Mouse (Mus musculus): ENCODE results near the gene Edc4. TPM values are rescaled to one million over a fixed set of nuclear protein-coding genes. Genes with fewer than 3 reads are reported as not detected.

The Edc4 gene
- total RNA-seq (2023; ENCODE audit: inconsistent age) = 74.7 to 93.2 TPM (median 78.6 TPM) in 4 replicates

DNA sequence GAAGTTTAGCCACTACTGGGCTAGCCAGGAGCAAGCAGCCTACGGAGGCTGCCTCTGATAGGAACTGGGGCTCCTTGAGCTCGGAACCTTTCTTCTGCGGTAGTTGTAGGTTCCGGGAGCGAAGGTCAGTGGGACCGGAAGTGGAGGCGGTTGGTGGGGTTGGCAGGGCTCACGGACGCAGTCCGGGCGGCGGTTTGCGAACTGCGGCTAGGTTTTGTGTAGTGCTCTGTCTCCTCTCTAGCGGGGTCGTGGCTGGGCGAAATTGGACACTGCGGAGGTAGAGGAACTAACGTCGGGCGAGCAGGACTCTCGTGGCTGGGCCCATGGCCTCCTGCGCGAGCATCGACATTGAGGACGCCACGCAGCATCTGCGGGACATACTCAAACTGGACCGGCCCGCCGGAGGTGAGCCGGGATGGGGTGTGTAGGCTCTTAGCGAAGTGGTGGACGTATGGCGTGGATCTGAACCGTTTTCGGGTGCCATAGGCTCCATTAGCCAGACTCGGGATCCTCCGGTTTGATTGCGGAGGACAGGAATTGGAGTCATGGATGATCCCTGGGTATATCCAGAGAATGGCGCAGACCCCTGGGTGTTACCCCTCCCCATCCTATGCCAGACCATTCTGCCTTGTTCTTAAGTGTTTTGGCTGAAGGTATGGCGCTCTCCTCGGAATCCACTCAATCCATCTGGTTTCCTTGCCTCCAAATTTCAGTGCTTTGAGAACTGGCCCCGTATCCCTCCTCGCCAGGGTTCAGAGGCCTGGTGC is at the start of gene Edc4:
TSS of gene Edc4 (plus strand) at position 128 of the 767 bp plus-strand sequence.

DNA sequence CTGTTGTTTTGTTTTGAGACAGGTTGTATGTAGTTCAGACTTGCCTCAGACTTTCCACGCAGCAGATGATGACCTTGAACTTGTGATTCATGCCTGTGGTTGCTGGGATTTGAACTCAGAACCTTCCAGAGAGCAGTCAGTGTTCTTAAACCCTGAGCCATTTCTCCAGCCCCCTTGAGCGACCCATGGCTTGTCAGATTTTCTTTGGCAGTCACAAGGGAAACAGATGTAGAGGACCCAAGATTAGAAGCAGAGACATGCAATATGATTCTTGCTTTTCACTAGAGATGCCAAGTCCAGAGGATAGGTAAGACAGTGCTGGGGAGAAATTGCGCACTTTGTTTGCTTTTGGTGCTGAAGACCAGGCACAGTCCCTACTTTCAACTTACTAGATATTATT is 27.5 kb upstream of the Edc4 start, which contains the start of gene Cenpt:
TSS of gene Cenpt (minus strand) at position 101 of the 400 bp plus-strand sequence.

DNA sequence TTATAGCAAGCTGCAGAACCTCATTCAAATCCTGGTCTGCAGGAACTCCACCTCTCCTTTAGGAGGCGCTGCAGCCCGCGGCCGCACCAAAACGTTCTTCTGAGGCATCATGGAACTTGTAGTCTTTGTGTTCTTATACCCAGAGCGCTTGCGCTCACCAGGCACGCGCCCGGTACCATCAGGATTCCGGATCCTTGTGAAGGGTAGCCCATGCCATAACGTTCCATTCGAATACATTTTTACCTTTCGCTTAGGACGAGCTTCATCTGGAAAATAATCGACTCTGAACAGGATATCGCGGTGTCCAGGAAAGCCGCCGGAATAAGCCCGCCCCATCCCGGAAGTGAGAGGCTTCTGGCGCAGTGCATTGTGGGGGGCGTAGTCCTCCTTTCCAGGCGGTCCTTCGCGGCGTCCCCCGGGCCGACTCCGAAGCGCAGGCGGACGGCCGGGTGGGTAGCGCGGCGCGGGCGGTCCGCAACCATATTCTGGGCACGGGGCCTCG is 25.9 kb upstream of the Edc4 start, which contains the start of gene Thap11:
TSS of gene Thap11 (plus strand) at position 418 of the 502 bp plus-strand sequence.

DNA sequence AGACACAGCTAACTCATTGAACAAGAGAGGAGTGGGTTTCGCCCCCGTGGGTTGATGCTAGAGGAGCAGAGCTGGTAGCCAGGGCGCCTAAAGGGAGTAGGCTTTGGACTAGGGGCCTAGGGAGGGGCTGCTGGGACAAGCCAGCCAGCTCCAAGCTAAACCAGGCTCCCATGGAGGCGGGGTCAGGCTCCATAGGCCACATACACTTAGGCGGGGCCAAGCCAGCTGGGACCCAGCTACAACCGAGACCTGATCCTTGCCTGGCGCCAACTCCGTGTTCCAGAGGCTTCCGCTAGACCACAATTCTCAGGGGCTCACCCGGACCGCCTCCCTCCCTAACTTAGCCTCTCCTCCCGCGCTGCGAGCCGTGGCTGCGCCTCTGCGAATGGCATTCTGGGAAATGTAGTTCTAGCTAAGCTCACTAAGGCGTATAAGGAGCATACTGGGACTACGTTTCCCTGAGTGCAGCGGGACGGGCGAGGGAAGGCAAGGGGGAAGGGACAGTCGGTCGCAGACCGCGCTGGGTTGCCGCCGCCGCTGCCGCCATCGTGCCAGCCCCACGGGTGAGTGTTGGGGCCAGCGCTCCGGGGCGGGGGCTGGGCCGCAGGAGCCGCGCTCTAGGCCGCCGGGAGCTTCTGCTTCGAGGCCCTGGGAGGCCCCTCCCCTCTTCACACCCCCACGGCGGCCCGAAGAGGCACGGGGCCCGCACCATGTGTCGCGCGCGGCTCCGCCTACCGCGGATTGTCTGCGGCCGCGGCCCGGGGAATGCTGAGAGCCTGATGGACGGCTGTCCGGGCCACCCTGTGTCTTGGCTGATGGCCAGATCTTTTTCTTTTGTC is 20.3 kb upstream of the Edc4 start, which contains the start of gene Nutf2:
TSS of gene Nutf2 (plus strand) at position 438 of the 839 bp plus-strand sequence.

DNA sequence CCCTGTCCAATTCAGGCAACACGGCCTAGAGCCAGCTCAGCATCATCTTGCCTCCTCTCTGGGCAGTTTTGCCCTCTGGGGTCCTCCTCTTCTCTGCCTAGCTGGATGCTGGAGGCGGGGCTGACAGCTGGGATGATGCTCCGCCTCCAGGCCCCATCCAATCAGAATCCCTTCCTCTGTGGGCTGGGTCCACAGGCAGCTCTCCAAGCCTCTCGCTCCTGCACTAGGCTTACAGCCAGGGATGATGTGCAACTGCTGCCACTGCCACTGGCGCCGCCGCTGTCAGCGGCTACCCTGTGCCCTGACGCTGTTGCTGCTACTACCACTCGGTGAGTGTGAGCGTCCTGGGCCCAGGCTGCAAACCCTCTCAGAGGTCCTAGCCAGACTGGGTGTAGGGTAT is 12.7 kb downstream of the Edc4 start, which contains the start of gene Nrn1l:
TSS of gene Nrn1l (plus strand) at position 229 of the 400 bp plus-strand sequence.

DNA sequence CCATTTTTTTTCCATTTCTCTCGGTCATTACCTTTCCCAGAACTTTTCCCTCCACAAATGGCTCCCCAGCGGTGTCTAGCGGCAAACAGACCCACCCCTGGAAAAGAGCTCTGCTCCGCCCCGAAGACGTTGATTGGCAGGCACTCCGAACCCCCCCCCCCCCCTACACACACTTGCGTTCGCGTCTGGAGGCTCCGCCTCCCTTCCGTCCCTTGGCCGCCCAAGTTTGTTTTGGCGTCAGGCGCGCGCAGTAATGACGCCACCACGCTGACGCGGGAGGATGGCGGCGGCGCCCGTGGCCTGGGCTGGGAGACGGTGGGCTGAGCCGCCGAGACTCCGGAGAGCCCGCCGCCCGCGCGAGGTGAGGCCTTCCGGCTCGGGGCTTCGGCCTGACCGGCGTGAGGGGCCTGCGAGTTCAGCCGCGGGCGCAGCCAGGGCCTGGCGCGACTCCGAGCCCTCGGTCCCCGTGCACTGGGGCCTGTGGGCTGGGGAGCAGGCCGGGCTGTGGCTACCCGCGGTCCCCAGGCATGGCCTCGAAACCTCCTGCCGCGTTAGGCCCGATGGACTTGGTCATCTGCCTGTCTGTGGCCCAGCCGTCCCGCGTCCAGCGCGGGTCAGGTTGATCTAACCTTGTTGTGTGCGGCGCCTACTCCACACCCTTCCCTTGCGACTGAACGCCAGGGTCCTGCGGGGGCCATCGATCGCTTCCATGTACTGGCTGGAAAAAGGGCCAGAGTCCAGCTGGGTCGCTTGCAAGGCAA is 19.7 kb downstream of the Edc4 start, which contains the start of gene Pskh1:
TSS of gene Pskh1 (plus strand) at position 262 of the 761 bp plus-strand sequence.

DNA sequence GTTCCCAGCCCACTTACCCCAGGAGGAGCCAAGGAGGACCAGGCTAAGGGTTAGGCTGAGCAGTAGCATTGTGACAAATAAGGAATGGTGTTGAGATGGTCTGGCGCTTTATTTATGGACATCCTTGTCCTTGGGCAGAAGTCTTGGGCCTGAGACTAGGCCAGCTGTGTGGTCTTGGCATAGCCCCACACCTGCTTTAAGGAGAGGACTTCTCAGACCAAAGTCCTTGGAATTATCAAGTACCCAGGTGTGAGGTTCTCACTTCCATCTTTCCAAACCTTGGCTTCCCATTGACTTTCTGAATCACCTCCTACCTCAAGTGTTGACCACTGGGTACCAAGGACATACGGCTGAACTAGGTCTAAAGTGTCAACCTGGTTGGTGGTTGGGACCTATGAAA is 53.1 kb downstream of the Edc4 start, which contains the start of gene Ctrl:
TSS of gene Ctrl (minus strand) at position 101 of the 400 bp plus-strand sequence.

DNA sequence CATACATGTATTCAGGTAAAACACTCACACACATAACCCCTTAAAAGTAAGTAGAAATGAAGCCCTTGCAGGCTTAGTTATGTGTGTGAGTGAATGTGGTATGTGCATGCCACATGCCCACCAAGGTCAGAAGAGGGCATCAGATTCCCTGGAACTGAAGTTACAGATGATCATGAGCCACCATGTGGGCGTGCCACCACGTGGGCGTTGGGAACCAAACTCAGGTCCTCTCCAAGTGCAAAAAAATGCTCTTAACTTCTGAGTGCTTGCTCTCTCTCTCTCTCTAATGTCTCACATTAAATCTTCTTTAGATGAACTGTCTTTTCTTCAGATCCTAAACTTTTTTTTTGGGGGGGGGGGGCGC is 57.6 kb downstream of the Edc4 start, which contains the start of gene Psmb10:
TSS of gene Psmb10 (minus strand) at position 139 of the 364 bp plus-strand sequence.

DNA sequence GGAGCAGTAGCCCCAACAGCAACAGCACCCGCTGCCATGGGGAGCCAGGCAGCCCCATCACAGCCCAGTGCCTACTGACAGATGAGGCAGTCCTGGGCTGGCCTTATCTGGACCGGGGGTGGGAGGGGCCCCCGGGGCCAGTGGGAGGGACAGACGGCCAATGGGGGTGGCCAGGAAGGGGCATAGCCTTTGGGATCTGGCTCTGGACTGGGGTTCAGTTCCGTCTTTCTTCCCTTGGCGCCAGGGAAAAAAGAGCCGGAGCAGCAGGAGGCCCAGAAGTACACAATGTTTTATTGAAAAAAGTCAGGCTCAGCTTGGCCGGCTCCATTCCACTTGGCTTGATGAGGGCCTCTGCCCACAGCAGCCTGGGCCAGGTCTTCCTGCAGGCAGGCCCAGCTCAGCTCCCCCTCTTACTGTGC is 62.6 kb downstream of the Edc4 start, which contains the start of gene Lcat:
TSS of gene Lcat (minus strand) at position 62 of the 419 bp plus-strand sequence.

Other genes with a start within 250 kb of the Edc4 start
- 187 to 204 TPM (median 199 TPM) in 4 replicates for gene Ctcf, start 244.3 kb upstream of the Edc4 start, total RNA-seq (2023; ENCODE audit: inconsistent age)
- gene Agrp, start 243.5 kb upstream of the Edc4 start, total RNA-seq (2023; ENCODE audit: inconsistent age) = not detected in 4 replicates
- 151 to 166 TPM (median 159 TPM) in 4 replicates for gene Carmil2, start 194.6 kb upstream of the Edc4 start, total RNA-seq (2023; ENCODE audit: inconsistent age)
- gene Acd, start 179.8 kb upstream of the Edc4 start, total RNA-seq (2023; ENCODE audit: inconsistent age) = 95.0 to 102 TPM (median 100 TPM) in 4 replicates
- 13.5 to 18.8 TPM (median 16.4 TPM) in 4 replicates for gene Pard6a, start 179.7 kb upstream of the Edc4 start, total RNA-seq (2023; ENCODE audit: inconsistent age)
- not detected in 4 replicates for gene 4933405L10Rik, start 173.2 kb upstream of the Edc4 start, total RNA-seq (2023; ENCODE audit: inconsistent age)
- gene Enkd1, start 172.7 kb upstream of the Edc4 start, total RNA-seq (2023; ENCODE audit: inconsistent age) = 2.8 to 3.9 TPM (median 3.5 TPM) in 4 replicates
- 0.80 to 3.7 TPM (median 2.0 TPM) in 4 replicates for gene Gfod2, start 122.2 kb upstream of the Edc4 start, total RNA-seq (2023; ENCODE audit: inconsistent age)
- gene Ranbp10, start 53.5 kb upstream of the Edc4 start, total RNA-seq (2023; ENCODE audit: inconsistent age) = 33.7 to 40.7 TPM (median 34.1 TPM) in 4 replicates
- gene Tsnaxip1, start 53.1 kb upstream of the Edc4 start, total RNA-seq (2023; ENCODE audit: inconsistent age) = 1.1 to 1.6 TPM (median 1.3 TPM) in 3 of 4 replicates, not detected in the other
- 16.0 to 21.7 TPM (median 18.8 TPM) in 4 replicates for gene Cenpt, start 27.6 kb upstream of the Edc4 start, total RNA-seq (2023; ENCODE audit: inconsistent age)
- gene Thap11, start 25.7 kb upstream of the Edc4 start, total RNA-seq (2023; ENCODE audit: inconsistent age) = 14.8 to 18.3 TPM (median 15.5 TPM) in 4 replicates
- gene Nutf2, start 20.3 kb upstream of the Edc4 start, total RNA-seq (2023; ENCODE audit: inconsistent age) = 3.8 to 36.5 TPM (median 24.9 TPM) in 4 replicates
- gene Nrn1l, start 12.7 kb downstream of the Edc4 start, total RNA-seq (2023; ENCODE audit: inconsistent age) = 0.97 to 2.0 TPM (median 1.5 TPM) in 4 replicates
- gene Pskh1, start 19.6 kb downstream of the Edc4 start, total RNA-seq (2023; ENCODE audit: inconsistent age) = 23.9 to 26.9 TPM (median 25.8 TPM) in 4 replicates
- 2.1 to 5.5 TPM (median 3.4 TPM) in 4 replicates for gene Ctrl, start 53.0 kb downstream of the Edc4 start, total RNA-seq (2023; ENCODE audit: inconsistent age)
- 123 to 171 TPM (median 149 TPM) in 4 replicates for gene Psmb10, start 57.6 kb downstream of the Edc4 start, total RNA-seq (2023; ENCODE audit: inconsistent age)
- gene Lcat, start 62.5 kb downstream of the Edc4 start, total RNA-seq (2023; ENCODE audit: inconsistent age) = 0.39 to 0.51 TPM in 2 of 4 replicates, not detected in the others
- gene Slc12a4, start 85.2 kb downstream of the Edc4 start, total RNA-seq (2023; ENCODE audit: inconsistent age) = 10.4 to 17.1 TPM (median 12.3 TPM) in 4 replicates
- gene Dpep3, start 98.5 kb downstream of the Edc4 start, total RNA-seq (2023; ENCODE audit: inconsistent age) = not detected in 4 replicates
- 30.7 to 40.1 TPM (median 34.2 TPM) in 4 replicates for gene Dus2, start 110.5 kb downstream of the Edc4 start, total RNA-seq (2023; ENCODE audit: inconsistent age)
- not detected in 4 replicates for gene Dpep2nb, start 125.1 kb downstream of the Edc4 start, total RNA-seq (2023; ENCODE audit: inconsistent age)
- 7.0 to 8.3 TPM (median 7.8 TPM) in 4 replicates for gene Ddx28, start 131.0 kb downstream of the Edc4 start, total RNA-seq (2023; ENCODE audit: inconsistent age)
- 166 to 190 TPM (median 187 TPM) in 4 replicates for gene Nfatc3, start 178.0 kb downstream of the Edc4 start, total RNA-seq (2023; ENCODE audit: inconsistent age)

Measured in B cell, adult (primary cell).